Mouse (Mus musculus) lung, postnatal 36 days (tissue): ENCODE results near the gene Psmb7.
A peak's percentile ranks its signal among the peaks of the same experiment; 100 is the strongest.

Source experiments
- DNase-seq: peaks from one replicate; pipeline ENCODE4 v3.0.0; 2022; ENCODE audit warnings: mixed read lengths

The Psmb7 gene

GRCm38 (mm10) chr2:38637716-38638267 lies 6.1 kb downstream of the Psmb7 start:
- no peak for DNase-seq

- DNase-seq: no peak
Observed at GRCm38 (mm10) chr2:38630574-38630973, 13.3 kb downstream of the Psmb7 start.

GRCm38 (mm10) chr2:38629451-38629850 lies 14.4 kb downstream of the Psmb7 start:
- DNase-seq: no peak

- no peak for DNase-seq
Observed at GRCm38 (mm10) chr2:38628801-38629200, 15.1 kb downstream of the Psmb7 start.

GRCm38 (mm10) chr2:38623821-38624590 lies 19.9 kb downstream of the Psmb7 start:
- DNase-seq: no peak

- no peak for DNase-seq
Observed at GRCm38 (mm10) chr2:38623411-38623810, 20.5 kb downstream of the Psmb7 start.

GRCm38 (mm10) chr2:38621610-38622021 lies 22.3 kb downstream of the Psmb7 start:
- no peak for DNase-seq

- no peak for DNase-seq
Observed at GRCm38 (mm10) chr2:38621076-38621475, 22.8 kb downstream of the Psmb7 start.

- DNase-seq: no peak
Observed at GRCm38 (mm10) chr2:38619777-38620176, 24.1 kb downstream of the Psmb7 start.

- no peak for DNase-seq
Observed at GRCm38 (mm10) chr2:38616956-38617872, 26.7 kb downstream of the Psmb7 start.

- peak; percentile 56 for DNase-seq
Observed at GRCm38 (mm10) chr2:38616072-38616471, 27.8 kb downstream of the Psmb7 start.

- no peak for DNase-seq
Observed at GRCm38 (mm10) chr2:38614437-38614836, 29.4 kb downstream of the Psmb7 start.

GRCm38 (mm10) chr2:38613576-38613975 lies 30.3 kb downstream of the Psmb7 start:
- DNase-seq: no peak

GRCm38 (mm10) chr2:38612596-38612995 lies 31.3 kb downstream of the Psmb7 start:
- no peak for DNase-seq

- no peak for DNase-seq
Observed at GRCm38 (mm10) chr2:38610161-38610560, 33.7 kb downstream of the Psmb7 start.

- DNase-seq: no peak
Observed at GRCm38 (mm10) chr2:38609310-38609709, 34.6 kb downstream of the Psmb7 start.

GRCm38 (mm10) chr2:38608831-38609309 lies 35.0 kb downstream of the Psmb7 start:
- no peak for DNase-seq

GRCm38 (mm10) chr2:38607716-38608115 lies 36.2 kb downstream of the Psmb7 start:
- peak; percentile 26 for DNase-seq

- DNase-seq: no peak
Observed at GRCm38 (mm10) chr2:38600842-38601241, 43.0 kb downstream of the Psmb7 start.

- DNase-seq: no peak
Observed at GRCm38 (mm10) chr2:38598395-38598794, 45.5 kb downstream of the Psmb7 start.

- peak; percentile 50 for DNase-seq
Observed at GRCm38 (mm10) chr2:38597896-38598295, 46.0 kb downstream of the Psmb7 start.

GRCm38 (mm10) chr2:38594874-38595273 lies 49.0 kb downstream of the Psmb7 start:
- no peak for DNase-seq

- DNase-seq: peak; percentile 45
Observed at GRCm38 (mm10) chr2:38591751-38592459, 52.0 kb downstream of the Psmb7 start.
